Mouse (Mus musculus): ENCODE measurements around the gene Insl6. TPM values are rescaled to one million over a fixed set of nuclear protein-coding genes. Genes with fewer than 3 reads are reported as not detected.

Gene Insl6
- polyA plus RNA-seq, 1 experiment from 2014 or later: 3.8 TPM

Other genes with a start within 250 kb of the Insl6 start
- gene Rcl1, start 224.0 kb downstream of the Insl6 start, polyA plus RNA-seq (2015; fragmentation: Nextera tagmentation; extraction: Ambion mirVana): 27.6 and 30.6 TPM in 2 replicates
- gene Jak2, start 73.5 kb downstream of the Insl6 start, polyA plus RNA-seq (2015; fragmentation: Nextera tagmentation; extraction: Ambion mirVana): 12.1 and 12.3 TPM in 2 replicates
- gene Rln1, start 9.3 kb upstream of the Insl6 start, polyA plus RNA-seq (2015; fragmentation: Nextera tagmentation; extraction: Ambion mirVana): 1.7 and 2.3 TPM in 2 replicates
- gene Plgrkt, start 42.0 kb upstream of the Insl6 start, polyA plus RNA-seq (2015; fragmentation: Nextera tagmentation; extraction: Ambion mirVana): 87.9 and 92.1 TPM in 2 replicates
- gene Cd274, start 42.1 kb upstream of the Insl6 start, polyA plus RNA-seq (2015; fragmentation: Nextera tagmentation; extraction: Ambion mirVana): 0.38 and 0.40 TPM in 2 replicates
- not detected in 2 replicates for gene Pdcd1lg2, start 85.6 kb upstream of the Insl6 start, polyA plus RNA-seq (2015; fragmentation: Nextera tagmentation; extraction: Ambion mirVana)
- 14.6 and 14.9 TPM in 2 replicates for gene Ric1, start 196.9 kb upstream of the Insl6 start, polyA plus RNA-seq (2015; fragmentation: Nextera tagmentation; extraction: Ambion mirVana)

Measured in hindbrain, embryonic 13.5 days (tissue).